In the genomic region with DNA sequence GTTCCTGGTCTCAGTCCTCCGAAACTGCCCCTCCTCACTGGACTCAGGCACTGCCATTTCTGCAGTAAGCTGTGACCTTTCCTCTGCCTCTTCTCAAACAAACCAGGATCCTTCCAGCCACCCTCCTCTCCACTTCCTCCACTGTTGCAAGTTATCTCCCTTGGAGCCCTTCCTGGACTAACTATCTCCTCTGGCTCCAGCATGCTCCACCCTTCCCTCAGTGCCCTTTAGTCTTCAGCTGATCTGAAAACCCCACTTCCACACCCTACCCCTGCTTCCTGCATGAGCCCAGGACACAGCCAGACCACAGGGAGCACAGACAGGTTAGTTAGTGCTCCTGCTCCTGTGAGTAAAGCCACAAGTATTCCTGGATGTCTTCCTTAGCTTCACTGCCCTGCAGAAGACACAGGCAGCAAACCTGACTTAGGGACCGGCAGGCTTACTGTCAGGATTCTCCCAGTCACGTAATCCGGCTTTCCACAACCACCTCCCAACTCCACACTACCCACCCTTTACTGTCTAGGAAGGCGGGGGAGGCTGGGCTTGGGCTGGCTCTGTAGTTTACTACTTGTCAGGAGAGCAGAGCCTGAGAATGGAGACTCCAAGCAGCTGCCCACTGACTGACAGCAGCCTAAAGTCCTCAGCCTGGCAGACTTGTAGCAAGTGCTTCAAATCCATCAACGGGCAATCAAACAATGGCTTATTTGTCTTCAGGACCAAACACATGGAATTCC, we compare ENCODE assay signal across 9 mouse cellular contexts. TPM values are rescaled to one million over a fixed set of nuclear protein-coding genes. Genes with fewer than 3 reads are reported as not detected.
A peak's percentile ranks its signal among the peaks of the same experiment; 100 is the strongest.
DNase-seq lines count a peak whose midpoint lies in the region; ATAC-seq lines count a peak whose summit lies in the region.
"Had no signal": no experiment of that assay in that cellular context is flagged by ENCODE, and none has a peak within 500 bp of the region (broad histone marks: within the 10 kb centered on the region; RNA-seq: fewer than 3 reads in every experiment).

No protein-coding gene starts in this region.

- peak overlapping the region; percentile 98 for H3K9ac ChIP-seq in kidney, embryonic 16.5 days (replicated peaks; ENCODE audit: low read length)
- peak overlapping the region; percentile 14 for H3K9ac ChIP-seq in heart, embryonic 16.5 days (ENCODE audit: low read length)
- peak overlapping the region; percentile 35 for H3K9ac ChIP-seq in liver, embryonic 16.5 days (ENCODE audit: low read depth, low read length)

- peak overlapping the region; percentile 23; the same call in 1 of the 2 replicates for H3K4me2 ChIP-seq in kidney, embryonic 16.5 days (replicated peaks; ENCODE audit: low read depth, low read length)
- peak overlapping the region; percentile 94 for H3K4me2 ChIP-seq in heart, embryonic 16.5 days (ENCODE audit: low read depth, low read length)
- H3K4me2 ChIP-seq in liver, embryonic 16.5 days (ENCODE audit: low read depth, low read length) = peak overlapping the region; percentile 88

- intact Hi-C loops in left cerebral cortex, postnatal 14 days (cut with DNase I) = no loop called here

- no peaks in the 10 kb centered on the region for H3K27me3 ChIP-seq in kidney, embryonic 16.5 days (ENCODE audit: insufficient read depth, low read length)
- H3K27me3 ChIP-seq in heart, embryonic 16.5 days (ENCODE audit: control insufficient read depth, insufficient read depth, low read length) = no peaks in the 10 kb centered on the region
- no peaks in the 10 kb centered on the region for H3K27me3 ChIP-seq in liver, embryonic 16.5 days (ENCODE audit: control insufficient read depth, insufficient read depth, low read depth, low read length)

- H3K27ac ChIP-seq in kidney, embryonic 16.5 days (ENCODE audit: low read length) = peak overlapping the region; percentile 69
- peak overlapping the region; percentile 62 for H3K27ac ChIP-seq in heart, embryonic 16.5 days (ENCODE audit: low read length)
- H3K27ac ChIP-seq in liver, embryonic 16.5 days (ENCODE audit: low read length) = peak overlapping the region; percentile 94

- H3K4me3 ChIP-seq in kidney, embryonic 16.5 days (ENCODE audit: low read length) = 0 out of 2 replicates have a peak overlapping the region, but pooled peaks have one; percentile 0
- H3K4me3 ChIP-seq in heart, embryonic 16.5 days (ENCODE audit: low read length) = no peak overlapping the region
- peak overlapping the region; percentile 94 for H3K4me3 ChIP-seq in liver, embryonic 16.5 days (ENCODE audit: low read depth, low read length)

- no peak for DNase-seq in kidney, adult 8-10 months
- DNase-seq in adipocyte (ENCODE audit: low spot score) = peak; percentile 48
- no peak for DNase-seq in cerebellum, adult 9-10 months
- no peak for DNase-seq in left cerebral cortex, postnatal 14 days (ENCODE audit: low spot score in 2 of 2)
- DNase-seq in cerebellum, postnatal 36 days = no peak

- no peaks in the 10 kb centered on the region for H3K9me3 ChIP-seq in kidney, embryonic 16.5 days (ENCODE audit: low read length)
- no peaks in the 10 kb centered on the region for H3K9me3 ChIP-seq in heart, embryonic 16.5 days (replicated peaks; ENCODE audit: control insufficient read depth, low read length)
- no peaks in the 10 kb centered on the region for H3K9me3 ChIP-seq in liver, embryonic 16.5 days (replicated peaks; ENCODE audit: control insufficient read depth, low read length)

- WGBS in kidney, embryonic 16.5 days = 37% methylated on average over 6 of the region's 6 CpGs
- 30% methylated on average over 6 of the region's 6 CpGs for WGBS in heart, embryonic 16.5 days
- 31% methylated on average over 6 of the region's 6 CpGs for WGBS in liver, embryonic 16.5 days (ENCODE audit: insufficient replicate concordance)

- H3K4me1 ChIP-seq in kidney, embryonic 16.5 days (ENCODE audit: insufficient read depth, low read length) = peaks cover 37% of the 10 kb centered on the region
- peaks cover 60% of the 10 kb centered on the region for H3K4me1 ChIP-seq in heart, embryonic 16.5 days (ENCODE audit: control insufficient read depth, insufficient read depth, low read length)
- H3K4me1 ChIP-seq in liver, embryonic 16.5 days (ENCODE audit: control insufficient read depth, low read depth, low read length) = peaks cover 79% of the 10 kb centered on the region

- no peaks in the 10 kb centered on the region for H3K36me3 ChIP-seq in kidney, embryonic 16.5 days (ENCODE audit: insufficient read depth, low read length)
- H3K36me3 ChIP-seq in heart, embryonic 16.5 days (ENCODE audit: control insufficient read depth, insufficient read depth) = no peaks in the 10 kb centered on the region
- no peaks in the 10 kb centered on the region for H3K36me3 ChIP-seq in liver, embryonic 16.5 days (ENCODE audit: control insufficient read depth, insufficient read depth)

- ATAC-seq in kidney, embryonic 16.5 days (ENCODE audit: low FRiP score, low TSS enrichment) = no peak
- ATAC-seq in heart, embryonic 16.5 days (replicated peaks; ENCODE audit: extremely low read depth, insufficient read depth, low FRiP score) = no peak
- peak; percentile 27 for ATAC-seq in liver, embryonic 16.5 days (ENCODE audit: low read depth)

RNA-seq across cellular contexts. Expression of a gene that starts 4.2 kb away (rescaled TPM):
- 457 and 461 TPM in 2 replicates for polyA plus RNA-seq in kidney, embryonic 16.5 days (2015; fragmentation: Nextera tagmentation; extraction: Ambion mirVana)
- 523 and 525 TPM in 2 replicates for polyA plus RNA-seq in heart, embryonic 16.5 days (2015; fragmentation: Nextera tagmentation; extraction: Ambion mirVana)
- 190 and 209 TPM in 2 replicates for polyA plus RNA-seq in liver, embryonic 16.5 days (2015; fragmentation: Nextera tagmentation; extraction: Ambion mirVana)
- 100 to 1,000 TPM; 206 TPM for total RNA-seq in left cerebral cortex, postnatal 14 days (2021)

RNA-seq across cellular contexts. Expression of a gene that starts 18.3 kb away (rescaled TPM):
- polyA plus RNA-seq in kidney, embryonic 16.5 days (2015; fragmentation: Nextera tagmentation; extraction: Ambion mirVana) = 77.6 and 82.1 TPM in 2 replicates
- polyA plus RNA-seq in heart, embryonic 16.5 days (2015; fragmentation: Nextera tagmentation; extraction: Ambion mirVana) = 60.1 and 64.9 TPM in 2 replicates
- 32.0 and 36.3 TPM in 2 replicates for polyA plus RNA-seq in liver, embryonic 16.5 days (2015; fragmentation: Nextera tagmentation; extraction: Ambion mirVana)
- total RNA-seq in left cerebral cortex, postnatal 14 days (2021) = 10 to 100 TPM; 75.9 TPM

RNA-seq across cellular contexts. Expression of a gene that starts 26.1 kb away (rescaled TPM):
- polyA plus RNA-seq in kidney, embryonic 16.5 days (2015; fragmentation: Nextera tagmentation; extraction: Ambion mirVana) = 939 and 944 TPM in 2 replicates
- polyA plus RNA-seq in heart, embryonic 16.5 days (2015; fragmentation: Nextera tagmentation; extraction: Ambion mirVana) = 556 and 599 TPM in 2 replicates
- 270 and 312 TPM in 2 replicates for polyA plus RNA-seq in liver, embryonic 16.5 days (2015; fragmentation: Nextera tagmentation; extraction: Ambion mirVana)
- total RNA-seq in left cerebral cortex, postnatal 14 days (2021) = 100 to 1,000 TPM; 338 to 354 TPM

RNA-seq across cellular contexts. Expression of a gene that starts 34.5 kb away (rescaled TPM):
- polyA plus RNA-seq in kidney, embryonic 16.5 days (2015; fragmentation: Nextera tagmentation; extraction: Ambion mirVana) = 9.0 and 10.5 TPM in 2 replicates
- 5.4 and 6.2 TPM in 2 replicates for polyA plus RNA-seq in heart, embryonic 16.5 days (2015; fragmentation: Nextera tagmentation; extraction: Ambion mirVana)
- polyA plus RNA-seq in liver, embryonic 16.5 days (2015; fragmentation: Nextera tagmentation; extraction: Ambion mirVana) = 3.7 TPM in 2 replicates
- total RNA-seq in left cerebral cortex, postnatal 14 days (2021) = 10 to 100 TPM in 1 of 2 experiments, 1 to 10 TPM in 1; 9.7 to 10.1 TPM

RNA-seq across cellular contexts. Expression of a gene that starts 47.7 kb away (rescaled TPM):
- polyA plus RNA-seq in kidney, embryonic 16.5 days (2015; fragmentation: Nextera tagmentation; extraction: Ambion mirVana) = 28.4 and 31.5 TPM in 2 replicates
- 4.1 and 12.9 TPM in 2 replicates for polyA plus RNA-seq in heart, embryonic 16.5 days (2015; fragmentation: Nextera tagmentation; extraction: Ambion mirVana)
- polyA plus RNA-seq in liver, embryonic 16.5 days (2015; fragmentation: Nextera tagmentation; extraction: Ambion mirVana) = 0.21 and 0.51 TPM in 2 replicates
- under 1 TPM in 1 of 2 experiments, not detected in 1; 0.15 TPM for total RNA-seq in left cerebral cortex, postnatal 14 days (2021)
- total RNA-seq: left cerebral cortex, postnatal 25 days had no signal

Comparison
In these comparisons a context has a peak if more than half of its experiments do, and no peak if none do; other contexts are left out.
1. H3K4me2 ChIP-seq: peak in every context shown above with its lines; median percentile 94 in heart, embryonic 16.5 days; 88 in liver, embryonic 16.5 days; 23 in kidney, embryonic 16.5 days.
2. H3K9ac ChIP-seq: peak in every context shown above with its lines; median percentile 98 in kidney, embryonic 16.5 days; 35 in liver, embryonic 16.5 days; 14 in heart, embryonic 16.5 days.